Mouse (Mus musculus) heart, adult 9 months (tissue): ENCODE measurements at regions not wholly inside any gene's neighbourhood (a gene's known extent, or its start where the extent isn't known, plus 50 kb on each side); places are given as distances from the start of the nearest gene placed in this dataset.

Source experiments
- DNase-seq, 2 experiments: peaks; one replicate each; pipeline ENCODE4 v3.0.0; 2022; ENCODE audit warnings: low spot score in 2 of 2

DNA sequence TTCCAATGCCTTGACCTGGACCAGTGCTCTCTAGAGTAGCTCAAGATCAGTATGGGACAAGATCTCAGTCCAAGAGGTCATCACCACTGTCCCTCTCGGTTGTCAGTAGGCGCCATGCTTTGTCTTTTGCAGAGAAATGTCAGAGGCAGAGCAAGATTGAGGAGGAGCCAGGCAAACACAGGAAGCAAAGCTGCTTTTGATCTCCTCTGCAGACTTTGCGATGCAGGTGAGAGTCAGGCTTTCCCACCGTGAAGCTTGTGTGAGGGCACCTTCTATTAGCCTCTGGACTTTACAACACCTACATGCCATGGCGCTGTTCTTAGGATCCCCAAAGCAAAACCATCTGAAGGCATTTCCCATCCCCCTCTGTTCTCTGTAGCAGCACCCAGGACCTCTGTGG, 68.0 kb upstream of the Ppm1b start:
- no peak for DNase-seq

DNA sequence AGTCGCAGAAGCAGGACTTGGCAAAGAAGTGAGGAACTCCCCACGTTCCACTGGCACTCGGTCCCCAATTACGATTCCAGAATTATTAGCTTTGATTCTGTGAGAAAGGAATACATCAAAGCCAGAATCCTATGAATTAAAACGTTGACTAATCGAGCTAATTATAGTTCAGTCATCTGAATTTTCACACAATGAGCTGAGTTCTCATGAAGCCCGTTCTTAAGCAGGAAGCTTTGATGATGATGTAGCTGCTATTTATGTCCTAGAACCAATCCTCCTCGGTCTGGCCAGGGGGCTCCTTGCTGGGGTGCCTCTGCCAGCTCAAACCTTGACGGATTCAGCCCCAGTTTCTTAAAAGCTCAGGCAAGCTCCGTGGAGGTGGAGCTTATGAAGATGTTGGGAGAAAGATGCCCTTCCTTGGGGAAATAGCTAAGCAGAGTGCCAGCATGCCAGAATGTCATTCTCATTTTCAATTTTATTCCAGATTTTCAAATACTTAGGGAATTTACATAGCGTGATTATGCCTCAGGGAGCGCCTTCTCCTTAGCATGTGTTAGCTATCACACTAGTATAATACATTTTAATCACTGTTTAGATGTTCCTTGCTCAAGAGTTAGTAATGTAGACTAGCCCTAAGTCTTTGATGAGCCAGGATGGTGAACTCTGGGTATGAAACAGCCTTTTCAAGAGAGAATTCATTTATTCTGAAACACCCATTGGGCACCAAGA, 65.5 kb upstream of the Ppm1b start:
- DNase-seq: no peak

DNA sequence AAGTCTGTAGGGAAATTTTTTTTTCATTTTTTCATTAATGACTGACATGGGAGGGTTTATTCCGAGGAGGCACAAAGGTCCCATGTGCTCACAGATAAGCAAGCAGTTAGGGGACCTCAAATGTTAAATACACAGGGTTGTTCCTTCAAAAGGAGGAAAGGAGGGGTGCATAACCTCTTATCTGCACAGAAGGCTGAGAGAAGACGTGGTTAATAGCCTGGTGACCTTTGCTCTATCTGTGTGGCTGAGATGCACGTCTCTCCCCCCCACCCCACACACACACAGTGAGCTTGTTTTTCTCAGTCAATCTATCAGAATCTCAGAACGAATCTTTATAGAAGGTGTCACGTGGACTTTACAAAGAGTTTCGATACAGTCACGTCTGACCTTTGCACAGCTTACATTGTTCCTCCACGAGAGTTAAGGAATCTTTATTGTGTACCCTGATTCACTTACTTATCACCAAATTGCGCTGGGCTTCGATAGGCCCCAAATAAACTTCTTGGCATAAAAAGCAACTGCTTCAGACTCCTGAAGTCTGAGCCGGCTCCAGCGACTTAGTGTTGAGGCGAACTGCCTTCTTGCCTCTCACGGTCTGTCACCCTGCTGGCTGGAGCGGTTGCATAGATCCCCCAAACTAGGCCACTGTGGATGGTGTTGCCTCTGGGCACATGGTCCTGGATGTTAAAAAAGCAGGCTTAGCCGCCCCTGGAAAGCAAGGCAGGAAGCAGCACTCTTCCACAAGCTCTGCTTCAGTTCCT, 63.1 kb upstream of the Ppm1b start:
- DNase-seq: no peak

DNA sequence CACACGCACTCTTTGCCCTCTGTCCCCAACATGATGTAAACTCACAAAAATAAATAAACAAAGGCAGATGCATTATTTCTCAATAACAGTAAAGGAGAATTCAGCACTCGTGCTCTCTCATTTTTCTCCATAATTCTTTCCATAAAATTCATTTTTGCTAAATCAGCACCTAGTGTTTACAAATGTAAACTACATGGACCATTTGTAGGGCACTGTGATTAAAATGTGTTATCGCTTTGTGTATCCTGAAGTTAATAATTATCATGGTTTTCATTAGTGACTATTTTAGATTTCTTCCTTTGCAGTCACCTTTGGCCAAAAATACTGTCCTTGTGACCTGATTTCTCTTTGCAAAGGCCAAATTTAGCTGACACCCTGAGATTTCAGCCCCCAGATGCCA, 61.0 kb upstream of the Ppm1b start:
- no peak for DNase-seq

DNA sequence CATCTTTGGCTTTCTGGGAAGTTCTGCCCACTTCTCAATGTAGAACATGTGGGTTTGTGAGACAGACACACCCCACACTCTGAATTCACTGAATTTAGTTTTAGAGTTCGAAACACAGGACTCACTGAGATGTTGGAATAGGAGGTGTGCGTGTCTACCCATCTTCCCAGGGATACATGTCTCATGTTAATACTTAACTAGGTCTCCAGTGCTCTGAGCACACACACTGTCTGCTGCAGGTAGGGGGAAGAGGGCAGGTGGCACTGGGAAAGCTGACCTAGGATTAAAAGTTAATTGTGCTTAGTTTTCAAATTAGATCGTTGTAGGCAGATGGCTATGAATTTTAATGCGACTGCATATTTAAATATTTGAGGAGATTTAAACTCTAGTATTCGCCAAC, 60.0 kb upstream of the Ppm1b start:
- no peak for DNase-seq

DNA sequence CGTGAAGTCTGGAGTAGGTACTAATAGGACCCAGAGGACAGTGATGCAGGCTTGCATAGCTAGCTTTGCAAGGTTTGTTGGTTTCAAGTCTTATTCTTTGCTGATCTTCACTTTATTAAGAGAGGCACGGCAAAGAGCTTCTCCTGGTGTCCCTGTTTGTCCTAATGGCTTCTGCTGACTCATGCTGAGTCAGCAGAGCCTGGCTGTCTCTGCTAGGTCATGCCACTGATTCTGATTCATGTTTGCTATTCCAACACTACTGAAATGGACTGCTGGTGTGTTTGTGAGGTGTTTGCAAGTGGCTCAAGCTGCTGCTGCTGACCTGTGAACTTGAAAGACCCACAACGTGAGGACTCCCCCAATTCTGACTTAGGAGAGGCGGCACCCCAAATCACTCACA, 58.1 kb upstream of the Ppm1b start:
- no peak for DNase-seq

DNA sequence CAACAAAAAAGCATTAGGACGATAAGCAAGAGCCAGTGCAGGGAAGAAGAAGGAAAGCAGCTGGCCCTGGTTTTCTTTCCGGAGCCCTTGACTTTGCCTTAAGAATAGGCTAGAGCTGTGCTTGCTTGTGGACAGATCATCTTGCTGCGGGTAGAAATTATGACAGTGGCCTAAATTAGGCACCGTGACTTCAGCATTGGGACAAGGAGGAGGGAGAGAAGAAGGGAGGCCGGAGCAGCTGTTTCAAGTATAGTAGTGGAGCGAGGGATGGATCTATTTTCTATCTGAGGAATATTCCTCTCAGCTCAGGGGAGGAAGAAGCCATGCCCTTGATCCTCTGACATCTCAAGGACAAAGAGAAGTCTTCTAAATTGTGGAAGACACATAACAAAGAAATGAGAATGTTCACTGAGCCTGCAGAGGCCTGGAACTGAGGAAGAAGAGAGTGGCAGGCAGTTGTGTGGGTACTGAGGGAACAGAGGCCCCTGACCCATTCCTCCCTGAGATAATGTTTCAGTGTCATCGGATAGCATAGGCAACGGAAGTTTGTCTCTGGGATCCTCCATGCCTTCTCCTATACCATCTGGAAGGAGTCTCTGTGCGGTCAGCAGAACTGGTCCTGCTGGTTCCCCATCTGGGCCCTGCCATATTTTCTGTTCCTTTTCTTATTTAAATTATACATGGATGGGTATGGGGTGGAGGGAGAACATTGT, 52.8 kb upstream of the Ppm1b start:
- DNase-seq: no peak
